Comparison of ENCODE assay signal across 8 mouse cellular contexts in genomic region chr17:43557541-43558090, GRCm38 (mm10). TPM values are rescaled to one million over a fixed set of nuclear protein-coding genes. Genes with fewer than 3 reads are reported as not detected.
DNase-seq lines count a peak whose midpoint lies in the region; ATAC-seq and TF ChIP-seq lines count a peak whose summit lies in the region.

No protein-coding gene starts in this region.

- WGBS in neural tube, embryonic 11.5 days = 31% methylated on average over 6 of the region's 6 CpGs
- 13% methylated on average over 6 of the region's 6 CpGs for WGBS in cerebellum, adult 2 months
- WGBS in kidney, postnatal 0 days = 26% methylated on average over 6 of the region's 6 CpGs

- 0 out of 2 replicates have a peak, but pooled peaks cover 4% of the 10 kb centered on the region for H3K4me1 ChIP-seq in neural tube, embryonic 11.5 days (ENCODE audit: control insufficient read depth, insufficient read depth, low read length)
- H3K4me1 ChIP-seq in cerebellum, adult 2 months (ENCODE audit: control insufficient read depth, insufficient read depth, low read length) = no peaks in the 10 kb centered on the region; the same call in 1 of the 2 replicates
- peaks cover 5% of the 10 kb centered on the region; the same call in 1 of the 2 replicates for H3K4me1 ChIP-seq in kidney, postnatal 0 days (replicated peaks; ENCODE audit: insufficient read depth, low read length)

- H3K9me3 ChIP-seq in neural tube, embryonic 11.5 days (ENCODE audit: control insufficient read depth, low read length) = no peaks in the 10 kb centered on the region
- no peaks in the 10 kb centered on the region for H3K9me3 ChIP-seq in kidney, postnatal 0 days (replicated peaks; ENCODE audit: low read length)

- no peaks in the 10 kb centered on the region for H3K36me3 ChIP-seq in neural tube, embryonic 11.5 days (ENCODE audit: control insufficient read depth, insufficient read depth, low read length)
- H3K36me3 ChIP-seq in kidney, postnatal 0 days (ENCODE audit: insufficient read depth, low read length) = no peaks in the 10 kb centered on the region

- TF ChIP-seq POLR2A in cerebellum, adult 2 months (IDR thresholded peaks at IDR 0.05; ENCODE audit: borderline replicate concordance, insufficient read depth, low read length) = no peak

- H3K9ac ChIP-seq in neural tube, embryonic 11.5 days (ENCODE audit: low read length) = no peak overlapping the region
- no peak overlapping the region for H3K9ac ChIP-seq in kidney, postnatal 0 days (ENCODE audit: low read depth, low read length)

- ATAC-seq in neural tube, embryonic 11.5 days (ENCODE audit: insufficient read depth, low FRiP score, low TSS enrichment) = peak; percentile 65
- peak; percentile 92 for ATAC-seq in kidney, postnatal 0 days (replicated peaks; ENCODE audit: low FRiP score, low read depth)

- TF ChIP-seq CTCF in cerebellum, adult 2 months (IDR thresholded peaks at IDR 0.05; ENCODE audit: borderline replicate concordance, insufficient read depth, low read depth, low read length) = no peak
- TF ChIP-seq CTCF in kidney, postnatal 0 days (IDR thresholded peaks at IDR 0.05; ENCODE audit: low read depth) = no peak

- H3K27ac ChIP-seq in neural tube, embryonic 11.5 days (ENCODE audit: low read depth, low read length) = no peak overlapping the region
- no peak overlapping the region for H3K27ac ChIP-seq in cerebellum, adult 2 months (ENCODE audit: insufficient read depth, low read length)
- H3K27ac ChIP-seq in kidney, postnatal 0 days = peak overlapping the region; percentile 61; the same call in 1 of the 2 replicates

- no peak for DNase-seq in neural tube, embryonic 11.5 days (ENCODE audit: low spot score)
- DNase-seq in neural tube, embryonic 10.5 days (ENCODE audit: extremely low spot score, low spot score) = no peak
- peak; percentile 28 to 56 for DNase-seq in cerebellum, adult 2 months
- DNase-seq in heart, adult 8-10 months (ENCODE audit: low spot score) = peak; percentile 51
- peak; percentile 84 for DNase-seq in kidney, postnatal 0 days (ENCODE audit: low spot score)
- peak; percentile 13 for DNase-seq in lung, postnatal 14 days
- DNase-seq in right cerebral cortex, postnatal 10 days (ENCODE audit: low spot score in 2 of 2) = peak; percentile 81 to 88
- DNase-seq in urinary bladder, adult 18-20 months (ENCODE audit: low spot score in 2 of 2) = no peak

- no peak overlapping the region for H3K4me2 ChIP-seq in neural tube, embryonic 11.5 days (ENCODE audit: low read depth)
- H3K4me2 ChIP-seq in kidney, postnatal 0 days (ENCODE audit: low read length) = no peak overlapping the region

- H3K4me3 ChIP-seq in neural tube, embryonic 11.5 days (ENCODE audit: low read depth, low read length) = no peak overlapping the region
- no peak overlapping the region for H3K4me3 ChIP-seq in cerebellum, adult 2 months (replicated peaks; ENCODE audit: insufficient read depth, low read depth, low read length)
- no peak overlapping the region for H3K4me3 ChIP-seq in kidney, postnatal 0 days (replicated peaks; ENCODE audit: low read depth, low read length)

- no peaks in the 10 kb centered on the region for H3K27me3 ChIP-seq in neural tube, embryonic 11.5 days (ENCODE audit: control insufficient read depth, insufficient read depth, low read length)
- H3K27me3 ChIP-seq in cerebellum, adult 2 months (ENCODE audit: control insufficient read depth, insufficient read depth, low read length) = no peaks in the 10 kb centered on the region
- no peaks in the 10 kb centered on the region for H3K27me3 ChIP-seq in kidney, postnatal 0 days (ENCODE audit: insufficient read depth, low read length)

RNA-seq across cellular contexts. Expression of gene Pla2g7, which starts 10.3 kb away (rescaled TPM):
- polyA plus RNA-seq in neural tube, embryonic 11.5 days (2014; fragmentation: Nextera tagmentation; extraction: Ambion mirVana) = 6.6 and 7.9 TPM in 2 replicates
- polyA plus RNA-seq in cerebellum, adult 2 months (2012; rRNA removed) = 201 and 209 TPM in 2 replicates
- 1 to 10 TPM; 4.5 to 6.1 (median 5.6) TPM for total RNA-seq in heart, adult 8-10 months (2022)
- 80.3 and 88.8 TPM in 2 replicates for polyA plus RNA-seq in kidney, postnatal 0 days (2015; fragmentation: Nextera tagmentation; extraction: Ambion mirVana)

RNA-seq across cellular contexts. Expression of gene Ankrd66, which starts 14.2 kb away (rescaled TPM):
- polyA plus RNA-seq in neural tube, embryonic 11.5 days (2014; fragmentation: Nextera tagmentation; extraction: Ambion mirVana) = 0.19 and 0.24 TPM in 2 replicates
- polyA plus RNA-seq in cerebellum, adult 2 months (2012; rRNA removed) = 0.41 and 0.59 TPM in 2 replicates
- not detected for total RNA-seq in heart, adult 8-10 months (2022)
- polyA plus RNA-seq in kidney, postnatal 0 days (2015; fragmentation: Nextera tagmentation; extraction: Ambion mirVana) = 0.46 and 0.54 TPM in 2 replicates

RNA-seq across cellular contexts. Expression of gene Mep1a, which starts 55.0 kb away (rescaled TPM):
- not detected in 2 replicates for polyA plus RNA-seq in neural tube, embryonic 11.5 days (2014; fragmentation: Nextera tagmentation; extraction: Ambion mirVana)
- polyA plus RNA-seq in cerebellum, adult 2 months (2012; rRNA removed) = not detected in 2 replicates
- total RNA-seq in heart, adult 8-10 months (2022) = not detected
- 126 and 133 TPM in 2 replicates for polyA plus RNA-seq in kidney, postnatal 0 days (2015; fragmentation: Nextera tagmentation; extraction: Ambion mirVana)

Comparison
In these comparisons a context has a peak if more than half of its experiments do, and no peak if none do; other contexts are left out.
1. DNase-seq: peak in cerebellum, adult 2 months (2 of 2), heart, adult 8-10 months (single experiment), kidney, postnatal 0 days (single experiment), lung, postnatal 14 days (single experiment) and right cerebral cortex, postnatal 10 days (2 of 2); none in neural tube, embryonic 11.5 days (single experiment), neural tube, embryonic 10.5 days (single experiment) and urinary bladder, adult 18-20 months (0 of 2).
2. RNA of gene Mep1a, which starts 55.0 kb away (polyA plus RNA-seq): 126 to 133 TPM in kidney, postnatal 0 days; not detected in cerebellum, adult 2 months and not detected in neural tube, embryonic 11.5 days; every median in the first group is over 100 times any median in the second.